Mouse (Mus musculus): Measurements from ENCODE around the gene Gm9945. TPM values are rescaled to one million over a fixed set of nuclear protein-coding genes. Genes with fewer than 3 reads are reported as not detected.

The Gm9945 gene
- polyA plus RNA-seq, 1 experiment from 2014 or later: not detected

DNA sequence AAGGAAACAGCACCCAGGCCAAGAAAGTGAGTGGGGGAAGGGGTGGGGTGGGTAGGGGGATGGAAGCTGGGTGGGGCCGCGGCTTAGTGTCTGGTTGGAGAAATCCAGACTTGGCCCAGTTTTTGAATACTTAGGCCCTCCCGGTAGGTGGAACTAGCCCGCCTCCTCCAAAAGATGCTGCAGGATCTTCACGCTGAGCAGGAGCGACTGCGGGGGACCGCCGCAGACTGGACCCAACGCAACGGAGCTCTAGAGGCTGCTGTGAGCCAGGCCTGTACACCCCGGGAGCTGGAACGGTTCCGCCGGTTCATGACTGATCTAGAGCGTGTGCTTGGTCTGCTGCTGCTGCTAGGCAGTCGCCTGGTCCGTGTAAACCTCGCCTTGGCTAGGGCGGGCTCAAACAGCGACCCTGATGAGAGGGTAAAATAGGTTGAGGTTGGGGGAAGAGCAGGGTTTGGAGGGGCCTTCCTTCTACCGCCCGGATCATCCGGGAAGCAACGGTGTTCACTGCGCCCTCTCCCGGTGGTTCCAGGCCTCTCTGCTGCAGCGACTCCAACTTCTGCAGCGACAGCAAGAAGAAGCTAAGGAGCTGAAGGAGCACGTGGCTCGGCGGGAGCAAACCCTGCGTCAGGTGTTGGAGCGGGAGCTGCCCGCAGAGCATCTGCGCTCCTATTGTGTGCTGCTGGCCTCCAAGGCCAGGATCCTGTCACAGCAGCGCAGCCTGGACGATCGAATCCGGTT lies 13.6 kb upstream of the Gm9945 start:
- ATAC-seq (ENCODE audit: low FRiP score): no peak
- Histone ChIP-seq H3K9me3 (no peaks in the 10 kb centered on the region), H3K9ac (peak overlapping the region; percentile 58; the same call in 1 of the 2 replicates), H3K36me3 (no peaks in the 10 kb centered on the region), H3K4me2 (peak overlapping the region; percentile 53), H3K27me3 (peaks cover 90% of the 10 kb centered on the region), H3K4me3 (peak overlapping the region; percentile 31), H3K27ac (no peak overlapping the region), H3K4me1 (replicated peaks) (peaks cover 42% of the 10 kb centered on the region)
- WGBS: 7% methylated on average over 39 of the region's 40 CpGs

DNA sequence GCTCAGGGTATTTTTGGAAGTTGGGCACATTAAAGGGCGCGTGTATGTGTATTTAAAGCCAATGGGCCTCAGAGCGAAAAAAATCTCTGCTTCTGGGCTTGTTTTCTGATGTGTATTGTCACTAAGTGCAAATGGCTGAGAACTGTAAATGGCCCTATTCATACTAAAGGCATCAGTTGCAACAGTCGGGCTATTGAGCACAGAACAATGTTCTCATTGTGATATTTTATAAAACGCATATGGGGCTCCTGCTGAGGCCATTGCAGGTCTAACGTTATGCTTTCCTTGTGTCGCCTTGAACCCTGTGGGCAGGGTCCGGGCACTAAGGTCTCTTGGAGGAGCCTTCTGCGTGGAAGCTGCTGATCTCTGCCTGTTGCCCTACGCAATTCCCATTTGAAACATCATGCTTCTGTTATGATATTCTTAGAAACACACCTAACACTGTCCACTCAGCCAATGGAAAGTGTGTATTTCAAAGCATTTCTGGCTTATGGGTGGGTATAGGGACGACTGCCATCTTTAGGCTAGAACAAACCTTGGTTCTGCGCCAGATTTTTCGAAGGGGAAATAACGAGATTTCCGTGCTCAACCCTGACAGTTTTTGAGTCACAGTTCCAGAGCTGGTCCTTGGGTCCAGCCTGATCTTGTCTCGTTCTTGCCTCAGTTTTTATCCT lies 10.5 kb upstream of the Gm9945 start:
- ATAC-seq (ENCODE audit: low FRiP score): no peak
- Histone ChIP-seq H3K27ac (no peak overlapping the region), H3K4me1 (replicated peaks) (peaks cover 29% of the 10 kb centered on the region), H3K36me3 (no peaks in the 10 kb centered on the region), H3K4me3 (no peak overlapping the region), H3K4me2 (peak overlapping the region; percentile 52), H3K9ac (no peak overlapping the region), H3K9me3 (no peaks in the 10 kb centered on the region), H3K27me3 (peaks cover 87% of the 10 kb centered on the region)
- WGBS: 31% methylated on average over 16 of the region's 16 CpGs

DNA sequence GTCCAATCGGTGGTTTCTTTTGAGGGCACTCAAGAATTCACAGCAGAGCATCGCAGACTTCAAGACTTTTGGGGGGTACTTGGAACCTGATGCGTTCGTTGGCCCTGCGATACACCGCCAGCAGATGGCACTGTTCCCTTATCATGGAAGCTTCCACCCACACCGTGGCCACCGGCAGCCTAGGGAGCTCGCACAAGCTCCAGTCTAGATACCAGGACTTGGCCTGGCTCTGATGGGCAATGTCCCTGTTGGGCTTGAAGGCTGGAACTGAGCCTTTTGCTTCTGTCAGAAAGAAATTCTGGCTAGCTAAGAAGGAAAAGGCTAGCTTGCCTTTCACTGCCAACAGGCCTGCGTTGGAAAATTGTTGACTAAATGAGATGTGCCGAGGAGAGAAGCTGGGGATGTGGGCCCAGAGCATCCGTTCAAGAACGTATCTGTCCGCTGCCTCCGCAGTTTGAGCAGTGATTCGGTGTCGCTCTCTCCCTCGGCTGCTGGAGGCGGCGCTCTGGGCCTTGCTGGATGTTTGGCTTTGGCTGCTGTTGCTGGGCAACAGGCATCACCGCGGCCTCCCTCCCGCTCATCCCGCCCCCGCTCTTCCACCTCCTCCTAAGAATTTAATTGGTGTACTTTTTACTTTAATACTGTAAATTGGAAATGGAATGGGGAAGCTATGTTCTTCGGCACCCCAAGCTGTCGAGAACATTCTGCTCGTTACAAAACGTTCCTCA lies 9.8 kb upstream of the Gm9945 start, which contains the start of gene Gm9837:
Gene Gm9837 (minus strand): TSS at position 512 of the 728 bp plus-strand sequence.
- peaks cover 33% of the 10 kb centered on the region for H3K4me1 ChIP-seq (replicated peaks)
- no peaks in the 10 kb centered on the region for H3K36me3 ChIP-seq
- H3K9me3 ChIP-seq: no peaks in the 10 kb centered on the region
- peak within 1 kb of the TSS; percentile 55 for H3K9ac ChIP-seq
- H3K4me2 ChIP-seq: peak within 1 kb of the TSS; percentile 52
- H3K4me3 ChIP-seq: peak within 1 kb of the TSS; percentile 24
- H3K27ac ChIP-seq: peak within 1 kb of the TSS; percentile 58; the same call in 1 of the 2 replicates
- peak; percentile 81; the same call in 1 of the 2 replicates for ATAC-seq (ENCODE audit: low FRiP score)
- peaks cover 84% of the 10 kb centered on the region for H3K27me3 ChIP-seq
- 3% methylated on average over 29 of the region's 29 CpGs for WGBS

DNA sequence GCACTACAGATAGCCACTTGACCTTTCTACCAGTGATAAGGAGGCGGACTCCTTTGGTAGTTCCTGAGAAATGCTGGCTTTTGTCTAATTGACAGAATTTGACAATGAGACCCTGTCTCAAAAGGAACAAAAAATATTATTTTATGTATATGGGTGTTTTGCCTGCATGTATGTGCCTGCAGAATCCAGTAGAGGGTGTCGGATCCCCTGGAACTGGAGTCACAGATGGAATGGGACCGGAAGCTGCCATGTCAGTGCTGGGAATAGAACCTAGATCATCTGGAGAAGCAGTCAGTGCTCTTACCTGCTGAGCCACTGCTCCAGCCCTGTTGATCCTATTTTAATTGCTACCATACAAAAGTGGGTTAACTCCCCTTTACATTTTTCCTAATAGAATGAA lies 7.3 kb upstream of the Gm9945 start:
- Histone ChIP-seq H3K4me1 (replicated peaks) (peaks cover 36% of the 10 kb centered on the region), H3K9me3 (no peaks in the 10 kb centered on the region), H3K27ac (no peak overlapping the region), H3K4me2 (no peak overlapping the region), H3K36me3 (no peaks in the 10 kb centered on the region), H3K4me3 (no peak overlapping the region), H3K9ac (no peak overlapping the region), H3K27me3 (peaks cover 67% of the 10 kb centered on the region)
- no peak for ATAC-seq (ENCODE audit: low FRiP score)
- WGBS: 82% methylated on average over 3 of the region's 3 CpGs

DNA sequence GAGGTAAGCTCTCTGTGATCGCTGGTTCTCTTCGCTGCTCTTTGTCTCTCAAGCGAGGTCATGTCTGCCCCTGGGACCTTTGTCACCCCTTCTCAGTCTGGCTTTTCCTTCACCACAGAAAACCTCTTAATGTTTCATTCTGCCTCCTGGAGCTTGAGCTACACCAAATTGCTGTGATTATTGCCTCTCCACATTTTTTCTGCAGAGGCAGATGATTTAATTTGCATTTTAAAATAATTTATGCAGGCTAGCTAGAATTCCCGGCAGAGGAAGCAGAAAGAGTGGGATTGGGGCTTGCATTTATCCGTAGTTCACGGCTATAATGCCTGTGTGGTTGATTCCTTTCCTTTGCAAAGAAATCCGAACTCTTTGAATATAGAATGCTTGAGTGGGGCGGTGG lies 4.3 kb upstream of the Gm9945 start:
- peak overlapping the region; percentile 30 for H3K4me2 ChIP-seq
- peaks cover 41% of the 10 kb centered on the region for H3K4me1 ChIP-seq (replicated peaks)
- no peaks in the 10 kb centered on the region for H3K9me3 ChIP-seq
- no peaks in the 10 kb centered on the region for H3K36me3 ChIP-seq
- peaks cover 76% of the 10 kb centered on the region for H3K27me3 ChIP-seq
- peak overlapping the region; percentile 56 for H3K9ac ChIP-seq
- no peak for ATAC-seq (ENCODE audit: low FRiP score)
- H3K27ac ChIP-seq: peak overlapping the region; percentile 71
- peak overlapping the region; percentile 8 for H3K4me3 ChIP-seq
- 13% methylated on average over 8 of the region's 8 CpGs for WGBS

DNA sequence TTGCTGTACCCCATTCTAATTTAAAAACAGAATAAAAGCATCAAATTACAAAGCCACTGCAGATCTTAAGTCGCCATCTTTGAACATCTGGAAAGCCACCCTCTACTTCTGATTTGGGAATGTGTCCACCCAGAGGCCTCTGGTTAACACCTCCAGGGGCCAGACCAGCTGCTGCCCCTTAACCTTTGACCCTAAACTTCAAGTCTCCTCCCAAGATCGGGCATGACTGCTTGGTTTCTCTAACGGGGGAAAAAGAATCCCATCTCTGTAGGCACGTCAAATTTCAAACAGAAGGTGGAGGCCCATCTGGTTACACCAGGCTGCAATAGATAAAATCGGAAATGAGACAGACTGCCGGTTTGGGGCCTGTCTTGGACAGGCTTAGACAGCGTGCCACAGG lies 2.1 kb upstream of the Gm9945 start:
- Histone ChIP-seq H3K4me3 (no peak overlapping the region), H3K9me3 (no peaks in the 10 kb centered on the region), H3K9ac (no peak overlapping the region), H3K4me2 (no peak overlapping the region), H3K27ac (no peak overlapping the region), H3K27me3 (peaks cover 77% of the 10 kb centered on the region), H3K4me1 (replicated peaks) (peaks cover 39% of the 10 kb centered on the region), H3K36me3 (no peaks in the 10 kb centered on the region)
- no peak for ATAC-seq (ENCODE audit: low FRiP score)
- 45% methylated on average over 7 of the region's 7 CpGs for WGBS

DNA sequence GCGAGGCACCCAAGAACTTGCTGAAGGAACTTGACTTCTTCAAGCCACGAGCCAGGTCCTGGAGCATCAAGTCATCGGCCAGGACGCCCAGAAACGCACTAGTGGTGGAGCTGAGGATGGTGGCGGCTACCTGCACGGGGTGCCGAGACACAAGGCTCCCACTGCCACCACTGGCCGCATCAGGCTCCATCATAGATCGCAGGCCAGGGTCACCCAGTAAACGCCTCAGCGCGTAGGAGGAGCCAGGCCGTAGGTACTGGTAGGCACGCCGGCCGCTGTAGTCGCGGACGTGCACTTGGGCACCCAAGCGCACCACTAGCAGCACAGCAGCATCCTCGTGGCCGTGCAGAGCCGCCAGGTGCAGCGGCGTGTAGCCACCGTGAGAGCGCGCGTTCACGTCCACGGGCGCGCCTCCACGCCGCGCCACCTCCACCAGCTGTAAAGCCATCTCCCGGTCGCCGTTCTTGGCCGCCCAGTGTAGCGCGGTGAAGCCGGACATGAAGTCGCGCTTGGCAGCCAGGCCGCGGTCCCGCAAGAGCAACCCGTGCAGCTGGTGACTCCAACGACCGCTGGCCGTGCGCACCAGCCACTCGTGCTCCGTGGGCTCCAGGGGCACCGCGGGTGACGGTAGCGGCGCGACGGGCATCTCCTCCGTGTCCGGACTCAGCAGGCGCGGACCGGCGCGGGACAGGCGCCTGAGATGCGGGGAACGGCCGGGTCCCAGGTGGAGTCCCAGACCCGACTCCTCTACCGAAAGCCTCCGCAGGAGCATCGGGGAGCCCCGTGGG lies 1.4 kb upstream of the Gm9945 start:
- Histone ChIP-seq H3K27ac (no peak overlapping the region), H3K9ac (peak overlapping the region; percentile 69), H3K9me3 (no peaks in the 10 kb centered on the region), H3K4me1 (replicated peaks) (peaks cover 39% of the 10 kb centered on the region), H3K4me2 (peak overlapping the region; percentile 72), H3K36me3 (no peaks in the 10 kb centered on the region), H3K4me3 (peak overlapping the region; percentile 49), H3K27me3 (peaks cover 78% of the 10 kb centered on the region)
- peak; percentile 21; the same call in 1 of the 2 replicates for ATAC-seq (ENCODE audit: low FRiP score)
- 6% methylated on average over 76 of the region's 79 CpGs for WGBS

DNA sequence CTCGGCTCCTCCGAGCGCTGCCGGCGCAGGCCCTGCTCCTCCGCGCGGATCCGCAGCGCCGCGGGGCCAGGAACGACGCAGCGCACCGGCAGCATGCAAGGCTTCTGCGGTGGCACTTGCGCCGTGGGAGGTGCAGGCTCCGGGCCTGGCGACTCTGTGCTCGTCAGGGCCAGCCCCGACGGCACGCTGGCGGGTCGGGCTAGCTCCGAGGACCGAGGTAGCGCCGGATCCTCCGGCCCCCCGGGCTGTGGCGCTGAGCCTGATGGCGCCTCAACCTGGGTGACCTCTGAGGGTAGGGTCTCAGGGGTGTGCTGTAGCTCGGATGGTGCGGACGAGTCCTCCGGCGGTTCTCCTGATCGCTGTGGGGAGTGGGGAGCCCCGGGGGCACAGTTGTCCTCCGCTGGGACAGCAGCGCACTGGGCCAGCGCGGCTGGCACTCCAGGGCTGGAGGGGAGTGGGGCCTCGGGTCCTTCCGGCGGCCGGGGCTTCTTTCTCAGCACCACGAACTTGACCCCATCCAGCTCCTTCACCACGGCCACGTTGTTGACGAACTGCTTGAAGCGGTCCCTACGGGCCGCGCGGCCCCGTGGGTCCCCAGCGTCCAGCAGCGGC lies 689 bp upstream of the Gm9945 start:
- Histone ChIP-seq H3K27me3 (peaks cover 76% of the 10 kb centered on the region), H3K9me3 (no peaks in the 10 kb centered on the region), H3K4me2 (peak overlapping the region; percentile 72), H3K27ac (no peak overlapping the region), H3K4me1 (replicated peaks) (peaks cover 39% of the 10 kb centered on the region), H3K36me3 (no peaks in the 10 kb centered on the region), H3K4me3 (peak overlapping the region; percentile 49), H3K9ac (peak overlapping the region; percentile 69)
- under 1% methylated on average over 60 of the region's 62 CpGs for WGBS
- ATAC-seq (ENCODE audit: low FRiP score): 0 out of 2 replicates have a peak, but pooled peaks have one; percentile 21

DNA sequence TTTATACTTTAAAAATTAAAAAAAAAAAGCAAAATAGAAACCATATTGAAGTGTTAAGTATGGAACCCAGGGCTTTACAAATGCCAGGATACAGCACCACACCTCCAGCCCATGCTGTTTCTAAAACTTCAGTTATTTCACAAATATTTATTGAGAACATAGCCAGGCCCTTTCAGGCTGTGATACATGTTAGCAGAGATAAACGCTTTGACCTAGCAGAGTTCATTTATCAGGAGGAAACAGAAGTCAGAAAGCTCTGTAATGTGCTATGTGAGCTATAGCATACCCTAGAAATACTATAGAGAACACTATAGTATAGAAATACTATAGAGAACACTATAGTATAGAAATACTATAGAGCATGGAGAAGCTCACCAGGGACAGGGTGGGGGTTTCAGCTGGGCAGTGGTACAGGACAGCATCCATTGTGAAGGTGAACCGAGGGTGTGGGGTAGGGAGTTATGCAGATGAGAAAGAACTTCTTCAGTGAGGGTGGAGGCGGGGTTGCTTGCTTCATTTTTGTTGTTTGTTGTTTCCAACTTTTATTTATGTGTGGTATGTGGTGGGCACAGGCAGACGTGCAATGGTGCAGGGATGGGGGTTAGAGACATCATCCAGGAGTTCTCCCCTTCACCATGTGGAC lies 1.2 kb downstream of the Gm9945 start:
- Histone ChIP-seq H3K4me1 (replicated peaks) (peaks cover 24% of the 10 kb centered on the region), H3K9ac (no peak overlapping the region), H3K4me3 (no peak overlapping the region), H3K27ac (no peak overlapping the region), H3K9me3 (no peaks in the 10 kb centered on the region), H3K4me2 (no peak overlapping the region), H3K27me3 (peaks cover 84% of the 10 kb centered on the region), H3K36me3 (no peaks in the 10 kb centered on the region)
- ATAC-seq (ENCODE audit: low FRiP score): no peak
- 80% methylated on average over 4 of the region's 4 CpGs for WGBS

DNA sequence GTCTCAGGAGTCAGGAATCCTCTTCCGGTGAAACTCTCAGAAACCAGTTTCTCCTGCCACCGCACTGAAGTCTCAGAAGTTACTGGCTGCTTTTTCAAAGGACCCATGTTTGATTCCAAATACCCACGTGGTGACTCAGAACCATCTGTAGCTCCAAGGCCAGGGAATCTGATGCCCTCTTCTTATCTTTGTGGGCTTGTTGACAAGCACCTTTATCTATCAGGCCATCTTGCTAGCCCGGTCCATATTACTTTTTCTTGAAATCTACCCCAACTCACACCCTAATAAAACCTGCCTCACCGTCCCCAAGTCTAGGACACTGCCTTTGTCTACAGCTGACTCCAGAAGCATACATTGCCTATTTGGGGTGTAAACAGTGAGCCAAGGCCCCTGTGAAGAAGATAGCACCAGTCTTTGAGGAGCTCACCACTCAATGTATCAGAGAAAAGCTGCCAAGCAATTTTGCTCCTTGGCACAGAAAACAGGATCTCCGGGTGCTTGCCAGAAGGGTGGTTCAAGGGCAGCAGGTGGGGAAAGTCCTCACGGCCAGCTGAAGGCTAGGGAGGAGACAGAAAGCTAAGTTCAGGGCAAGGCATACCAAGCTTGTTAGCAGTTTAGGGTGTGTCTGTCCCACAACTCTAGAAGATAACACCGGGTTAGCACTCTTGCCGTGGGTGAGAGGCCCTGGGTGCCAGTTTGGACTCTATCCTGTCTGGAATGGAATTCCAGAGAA lies 3.4 kb downstream of the Gm9945 start:
- Histone ChIP-seq H3K36me3 (no peaks in the 10 kb centered on the region), H3K4me1 (replicated peaks) (peaks cover 31% of the 10 kb centered on the region), H3K27me3 (peaks cover 91% of the 10 kb centered on the region), H3K9me3 (no peaks in the 10 kb centered on the region), H3K4me3 (no peak overlapping the region), H3K4me2 (no peak overlapping the region), H3K9ac (no peak overlapping the region), H3K27ac (no peak overlapping the region)
- no peak for ATAC-seq (ENCODE audit: low FRiP score)
- WGBS: 77% methylated on average over 9 of the region's 9 CpGs

All from hindbrain, embryonic 13.5 days (tissue).